Mouse (Mus musculus): ENCODE data around the gene Grn. TPM values are rescaled to one million over a fixed set of nuclear protein-coding genes. Genes with fewer than 3 reads are reported as not detected.
A peak's percentile ranks its signal among the peaks of the same experiment; 100 is the strongest.

Gene Grn
- polyA plus RNA-seq (2012; rRNA removed) = 232 and 240 TPM in 2 replicates

DNA sequence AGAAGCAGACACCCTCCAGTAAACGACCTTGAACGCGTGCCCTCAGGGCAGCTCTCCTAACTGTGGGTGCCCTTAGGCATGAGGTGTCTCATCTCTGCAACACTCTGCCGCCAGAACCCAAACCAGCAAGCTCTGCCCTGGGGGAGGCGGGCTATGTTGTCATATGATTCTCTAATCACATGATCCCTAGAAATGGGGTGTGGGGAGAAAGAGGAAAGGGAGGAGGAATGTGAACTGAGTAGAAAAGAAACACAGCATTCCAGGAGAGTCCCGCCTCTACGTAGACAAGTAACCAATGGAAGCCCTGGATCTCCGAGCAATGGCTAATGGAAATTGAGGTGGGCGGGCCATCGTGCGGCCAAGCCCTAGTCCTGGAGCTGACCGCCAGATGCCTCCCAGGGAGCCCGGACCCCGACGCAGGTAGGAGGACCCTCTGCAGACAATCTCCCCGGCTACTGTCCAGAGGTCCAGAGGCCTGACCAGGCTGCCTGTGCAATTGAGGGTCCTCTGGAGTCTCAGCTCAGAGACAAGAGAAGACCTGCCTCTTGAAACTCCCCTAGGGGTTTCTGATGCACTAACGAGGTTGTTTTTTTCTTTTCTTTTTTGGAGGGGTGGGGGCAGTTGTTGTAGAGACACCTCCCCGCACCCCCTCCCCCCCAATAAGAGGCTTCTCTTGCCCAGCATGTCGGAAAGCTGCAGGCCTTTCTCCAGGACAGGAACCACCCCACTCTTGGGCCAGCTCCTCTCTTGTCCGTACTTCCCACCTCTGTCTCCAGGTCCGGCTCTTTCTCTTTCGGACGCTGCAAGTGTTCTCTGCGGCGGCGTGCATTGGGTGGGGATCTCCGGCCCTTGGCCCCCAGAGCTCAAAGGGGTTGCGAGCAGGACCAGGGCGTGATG, at the start of gene Grn:
Gene Grn, plus strand, starts transcription at position 195 of the 897 bp plus-strand sequence.
- Histone ChIP-seq H3K27ac (ENCODE audit: insufficient read depth, low read length) (peak within 1 kb of the TSS; percentile 62), H3K4me1 (ENCODE audit: control insufficient read depth, insufficient read depth, insufficient read length) (peaks cover 19% of the 10 kb centered on the region; the same call in 1 of the 2 replicates), H3K36me3 (ENCODE audit: control insufficient read depth, insufficient read depth, low read length) (no peaks in the 10 kb centered on the region), H3K27me3 (ENCODE audit: control insufficient read depth, insufficient read depth, low read length) (no peaks in the 10 kb centered on the region), H3K4me3 (ENCODE audit: extremely low read depth, insufficient read depth, insufficient read length) (peak within 1 kb of the TSS; percentile 66)
- TF ChIP-seq CTCF (IDR thresholded peaks at IDR 0.05; ENCODE audit: extremely low read depth, insufficient read depth, insufficient read length, insufficient replicate concordance) (no peak), POLR2A (IDR thresholded peaks at IDR 0.05; ENCODE audit: low read depth, low read length) (peak; percentile 10; the same call in 1 of the 2 replicates)
- 1% methylated on average over 29 of the region's 29 CpGs for WGBS
- peak in 1 of 2 experiments; percentile 73 for DNase-seq (ENCODE audit: low read depth in 1 of 2, low spot score in 2 of 2)

DNA sequence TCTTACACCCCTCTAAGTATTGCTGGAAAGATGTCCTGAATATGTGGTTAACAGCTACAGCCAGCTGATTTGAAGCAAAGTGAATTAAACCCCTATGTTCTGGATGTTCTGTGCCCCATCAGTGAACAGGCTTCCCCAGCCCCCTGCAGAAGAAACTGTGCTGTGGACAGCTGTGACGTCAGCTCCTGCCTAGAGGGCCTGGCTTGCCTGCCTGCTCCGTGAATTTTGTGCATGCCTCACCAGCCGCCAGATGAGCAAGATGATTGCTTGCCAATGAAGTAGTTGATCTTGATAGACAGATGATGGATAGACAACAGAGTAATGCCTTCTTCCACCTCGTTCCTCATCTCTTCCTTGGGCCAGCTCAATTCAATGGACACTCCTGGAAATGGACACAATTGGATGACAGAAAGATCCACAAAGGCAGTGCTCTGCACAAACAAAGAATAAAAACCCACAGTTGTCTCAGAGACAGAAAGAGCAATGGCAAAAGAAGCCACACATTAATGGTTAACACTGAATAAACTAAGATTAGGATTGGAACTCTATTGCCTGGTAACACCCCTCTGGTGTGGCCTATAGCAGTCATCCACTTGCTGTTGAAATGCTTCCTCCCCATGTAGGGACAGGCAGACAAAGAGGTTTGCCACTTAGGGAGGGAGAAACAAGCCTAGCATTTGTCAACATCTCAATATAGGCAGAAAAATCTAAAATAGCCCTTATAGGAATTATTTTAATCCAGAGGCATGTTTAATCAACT, 48.6 kb upstream of the Grn start:
- H3K27me3 ChIP-seq (ENCODE audit: control insufficient read depth, insufficient read depth, low read length) = no peaks in the 10 kb centered on the region
- no peaks in the 10 kb centered on the region for H3K4me1 ChIP-seq (ENCODE audit: control insufficient read depth, insufficient read depth, insufficient read length)
- no peak for TF ChIP-seq CTCF (IDR thresholded peaks at IDR 0.05; ENCODE audit: extremely low read depth, insufficient read depth, insufficient read length, insufficient replicate concordance)
- TF ChIP-seq POLR2A (IDR thresholded peaks at IDR 0.05; ENCODE audit: low read depth, low read length) = no peak
- 70% methylated on average over 4 of the region's 4 CpGs for WGBS
- H3K4me3 ChIP-seq (ENCODE audit: extremely low read depth, insufficient read depth, insufficient read length) = no peak overlapping the region
- H3K36me3 ChIP-seq (ENCODE audit: control insufficient read depth, insufficient read depth, low read length) = no peaks in the 10 kb centered on the region
- no peak overlapping the region for H3K27ac ChIP-seq (ENCODE audit: insufficient read depth, low read length)
- no peak for DNase-seq (ENCODE audit: low read depth in 1 of 2, low spot score in 2 of 2)

DNA sequence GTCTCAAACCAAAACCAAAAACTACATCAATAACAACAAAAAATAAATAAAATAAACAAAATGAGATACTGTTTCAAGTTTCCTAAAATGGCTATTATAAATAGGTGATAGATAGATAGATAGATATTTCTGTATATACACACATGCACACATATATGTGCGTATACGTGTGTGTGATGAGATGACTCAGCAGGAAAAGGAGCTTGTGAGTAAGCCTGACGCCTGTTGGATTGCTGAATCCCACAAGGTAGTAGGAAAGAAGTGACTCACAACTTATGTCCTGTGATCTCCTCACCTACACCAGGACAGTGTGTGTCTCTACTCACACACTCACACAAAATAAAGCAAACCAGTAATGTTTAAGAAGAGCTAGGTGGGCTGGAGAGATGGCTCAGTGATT, 47.3 kb upstream of the Grn start:
- H3K27ac ChIP-seq (ENCODE audit: insufficient read depth, low read length) = no peak overlapping the region
- no peak overlapping the region for H3K4me3 ChIP-seq (ENCODE audit: extremely low read depth, insufficient read depth, insufficient read length)
- TF ChIP-seq POLR2A (IDR thresholded peaks at IDR 0.05; ENCODE audit: low read depth, low read length) (no peak), CTCF (IDR thresholded peaks at IDR 0.05; ENCODE audit: extremely low read depth, insufficient read depth, insufficient read length, insufficient replicate concordance) (no peak)
- no peaks in the 10 kb centered on the region for H3K36me3 ChIP-seq (ENCODE audit: control insufficient read depth, insufficient read depth, low read length)
- 65% methylated on average over 3 of the region's 3 CpGs for WGBS
- no peak for DNase-seq (ENCODE audit: low read depth in 1 of 2, low spot score in 2 of 2)
- no peaks in the 10 kb centered on the region for H3K27me3 ChIP-seq (ENCODE audit: control insufficient read depth, insufficient read depth, low read length)
- no peaks in the 10 kb centered on the region for H3K4me1 ChIP-seq (ENCODE audit: control insufficient read depth, insufficient read depth, insufficient read length)

DNA sequence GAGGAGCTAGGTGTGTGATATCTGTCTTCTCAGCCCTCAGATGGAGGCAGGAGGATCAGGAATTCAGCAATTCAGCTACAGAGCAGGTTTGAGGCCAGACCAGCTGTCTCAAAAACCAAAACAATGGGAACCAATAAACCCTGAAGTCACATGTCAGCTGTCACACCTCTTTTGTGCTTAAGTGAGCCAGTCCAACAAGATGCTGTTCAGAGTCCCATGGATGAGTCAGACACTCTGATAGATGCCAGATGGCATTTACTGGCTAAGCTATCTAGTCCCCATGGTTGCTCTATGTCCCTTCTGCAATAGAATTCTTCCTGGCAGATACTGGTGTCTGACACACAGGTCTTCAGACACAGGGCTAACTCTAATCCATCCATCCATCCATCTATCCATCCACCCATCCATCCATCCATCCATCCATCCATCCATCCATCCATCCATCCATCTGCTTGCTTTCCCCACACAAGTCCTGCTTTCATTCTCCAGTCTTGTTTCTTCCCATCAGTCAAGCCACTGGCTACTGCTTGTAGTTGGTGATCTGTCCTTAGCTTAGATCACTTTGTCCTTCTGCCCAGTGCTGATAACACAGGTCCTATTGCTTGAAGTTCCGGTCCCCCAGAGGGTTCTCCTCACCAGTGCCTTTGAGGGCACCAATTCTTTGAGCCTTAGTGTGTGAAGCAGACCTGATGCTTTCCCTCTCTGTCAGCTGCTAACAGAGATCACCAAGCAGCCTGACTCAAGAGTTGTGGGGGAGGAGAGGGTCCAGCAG, 46.6 kb upstream of the Grn start:
- Histone ChIP-seq H3K4me3 (ENCODE audit: extremely low read depth, insufficient read depth, insufficient read length) (no peak overlapping the region), H3K27me3 (ENCODE audit: control insufficient read depth, insufficient read depth, low read length) (no peaks in the 10 kb centered on the region), H3K36me3 (ENCODE audit: control insufficient read depth, insufficient read depth, low read length) (no peaks in the 10 kb centered on the region), H3K27ac (ENCODE audit: insufficient read depth, low read length) (no peak overlapping the region), H3K4me1 (ENCODE audit: control insufficient read depth, insufficient read depth, insufficient read length) (no peaks in the 10 kb centered on the region)
- no peak for TF ChIP-seq CTCF (IDR thresholded peaks at IDR 0.05; ENCODE audit: extremely low read depth, insufficient read depth, insufficient read length, insufficient replicate concordance)
- WGBS = 64% methylated on average over 1 of the region's 1 CpGs
- no peak for DNase-seq (ENCODE audit: low read depth in 1 of 2, low spot score in 2 of 2)

DNA sequence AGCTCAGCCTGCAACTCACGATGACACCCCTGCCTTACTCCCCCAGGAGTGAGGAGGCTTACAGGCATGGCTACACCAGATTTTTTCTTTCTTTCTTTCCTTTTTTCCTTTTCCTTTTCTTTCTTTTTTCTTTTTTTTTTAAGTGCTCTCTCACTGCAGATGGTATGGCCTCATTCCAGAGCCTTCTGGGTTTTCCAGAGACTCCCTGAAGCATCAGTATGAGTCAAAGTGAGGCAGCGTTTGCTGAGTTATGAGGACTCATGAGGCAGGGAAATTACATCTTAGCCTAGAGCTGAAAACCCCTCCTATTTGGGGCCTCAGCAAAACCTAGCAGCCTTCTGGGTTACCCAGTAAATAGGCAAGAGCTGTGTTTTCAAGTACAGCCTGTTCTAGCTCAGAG, 45.7 kb upstream of the Grn start:
- DNase-seq (ENCODE audit: low read depth in 1 of 2, low spot score in 2 of 2) = no peak
- Histone ChIP-seq H3K27ac (ENCODE audit: insufficient read depth, low read length) (no peak overlapping the region), H3K36me3 (ENCODE audit: control insufficient read depth, insufficient read depth, low read length) (no peaks in the 10 kb centered on the region), H3K4me1 (ENCODE audit: control insufficient read depth, insufficient read depth, insufficient read length) (no peaks in the 10 kb centered on the region), H3K27me3 (ENCODE audit: control insufficient read depth, insufficient read depth, low read length) (no peaks in the 10 kb centered on the region), H3K4me3 (ENCODE audit: extremely low read depth, insufficient read depth, insufficient read length) (no peak overlapping the region)
- WGBS = 67% methylated on average over 2 of the region's 2 CpGs
- TF ChIP-seq CTCF (IDR thresholded peaks at IDR 0.05; ENCODE audit: extremely low read depth, insufficient read depth, insufficient read length, insufficient replicate concordance) = no peak
- no peak for TF ChIP-seq POLR2A (IDR thresholded peaks at IDR 0.05; ENCODE audit: low read depth, low read length)

DNA sequence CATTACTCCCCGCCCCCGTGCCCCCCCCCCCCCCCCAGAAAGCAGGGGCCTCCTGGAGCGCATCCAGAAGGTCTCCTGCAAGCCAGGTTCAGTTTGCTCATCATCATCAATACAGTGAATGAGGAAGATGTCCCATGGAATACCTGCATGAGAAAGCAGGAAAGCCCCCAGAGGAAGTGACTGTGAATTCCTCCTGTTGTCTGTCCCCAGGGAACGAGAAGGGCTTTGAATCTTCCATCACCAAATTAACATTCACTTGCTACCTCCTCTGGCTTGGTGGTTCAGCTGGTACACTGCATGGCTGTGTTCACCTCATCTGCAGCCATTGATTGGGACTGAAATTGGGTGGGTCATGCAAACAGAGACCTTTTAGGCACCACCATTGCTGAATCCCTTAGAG, 45.0 kb upstream of the Grn start:
- DNase-seq (ENCODE audit: low read depth in 1 of 2, low spot score in 2 of 2) = no peak
- TF ChIP-seq CTCF (IDR thresholded peaks at IDR 0.05; ENCODE audit: extremely low read depth, insufficient read depth, insufficient read length, insufficient replicate concordance) = no peak
- no peak for TF ChIP-seq POLR2A (IDR thresholded peaks at IDR 0.05; ENCODE audit: low read depth, low read length)
- 38% methylated on average over 4 of the region's 4 CpGs for WGBS
- Histone ChIP-seq H3K4me3 (ENCODE audit: extremely low read depth, insufficient read depth, insufficient read length) (no peak overlapping the region), H3K27me3 (ENCODE audit: control insufficient read depth, insufficient read depth, low read length) (no peaks in the 10 kb centered on the region), H3K4me1 (ENCODE audit: control insufficient read depth, insufficient read depth, insufficient read length) (no peaks in the 10 kb centered on the region), H3K36me3 (ENCODE audit: control insufficient read depth, insufficient read depth, low read length) (no peaks in the 10 kb centered on the region), H3K27ac (ENCODE audit: insufficient read depth, low read length) (no peak overlapping the region)
